Comparison of ENCODE assay signal across 11 mouse cellular contexts in genomic region chr13:116298001-116298400, GRCm38 (mm10). TPM values are rescaled to one million over a fixed set of nuclear protein-coding genes. Genes with fewer than 3 reads are reported as not detected.
DNase-seq lines count a peak whose midpoint lies in the region; ATAC-seq and TF ChIP-seq lines count a peak whose summit lies in the region.
"Had no signal": no experiment of that assay in that cellular context is flagged by ENCODE, and none has a peak within 500 bp of the region (broad histone marks: within the 10 kb centered on the region; RNA-seq: fewer than 3 reads in every experiment).

No protein-coding gene starts in this region.

- no peak for TF ChIP-seq EP300 in stomach, postnatal 0 days (optimal IDR thresholded peaks at IDR 0.05)

- H3K4me1 ChIP-seq in heart, embryonic 16.5 days (ENCODE audit: control insufficient read depth, insufficient read depth, low read length), result peaks cover 6% of the 10 kb centered on the region; the same call in 1 of the 2 replicates
- H3K4me1 ChIP-seq in midbrain, embryonic 14.5 days (ENCODE audit: control insufficient read depth, insufficient read depth, low read length), result no peaks in the 10 kb centered on the region; the same call in 1 of the 2 replicates
- no peaks in the 10 kb centered on the region for H3K4me1 ChIP-seq in midbrain, postnatal 0 days (ENCODE audit: insufficient read depth, low read length)
- H3K4me1 ChIP-seq in limb, embryonic 10.5 days, result peaks cover 28% of the 10 kb centered on the region
- H3K4me1 ChIP-seq in stomach, postnatal 0 days (replicated peaks; ENCODE audit: control insufficient read depth, insufficient read depth), result no peaks in the 10 kb centered on the region; the same call in 1 of the 2 replicates

- WGBS in heart, embryonic 16.5 days, result 15% methylated on average over 8 of the region's 8 CpGs
- 3% methylated on average over 8 of the region's 8 CpGs for WGBS in midbrain, embryonic 14.5 days
- 3% methylated on average over 8 of the region's 8 CpGs for WGBS in midbrain, postnatal 0 days
- 7% methylated on average over 8 of the region's 8 CpGs for WGBS in limb, embryonic 10.5 days
- 30% methylated on average over 8 of the region's 8 CpGs for WGBS in stomach, postnatal 0 days

- no peaks in the 10 kb centered on the region for H3K36me3 ChIP-seq in heart, embryonic 16.5 days (ENCODE audit: control insufficient read depth, insufficient read depth)
- no peaks in the 10 kb centered on the region for H3K36me3 ChIP-seq in midbrain, embryonic 14.5 days (ENCODE audit: control insufficient read depth, insufficient read depth, low read length)
- H3K36me3 ChIP-seq in midbrain, postnatal 0 days (ENCODE audit: insufficient read depth, low read length), result no peaks in the 10 kb centered on the region
- no peaks in the 10 kb centered on the region for H3K36me3 ChIP-seq in limb, embryonic 10.5 days
- no peaks in the 10 kb centered on the region for H3K36me3 ChIP-seq in stomach, postnatal 0 days (ENCODE audit: control insufficient read depth, insufficient read depth, low read length)

- H3K4me3 ChIP-seq in heart, embryonic 16.5 days (ENCODE audit: low read length), result no peak overlapping the region
- H3K4me3 ChIP-seq in midbrain, embryonic 14.5 days (replicated peaks; ENCODE audit: low read depth, low read length), result no peak overlapping the region
- no peak overlapping the region for H3K4me3 ChIP-seq in midbrain, postnatal 0 days (ENCODE audit: low read depth, low read length)
- H3K4me3 ChIP-seq in limb, embryonic 10.5 days, result peak overlapping the region; percentile 37; the same call in 1 of the 2 replicates
- H3K4me3 ChIP-seq in stomach, postnatal 0 days (ENCODE audit: low read depth, low read length), result peak overlapping the region; percentile 6

- DNase-seq in heart, adult 11 months, result no peak
- DNase-seq in midbrain, embryonic 14.5 days, result peak; percentile 39
- no peak for DNase-seq in midbrain, postnatal 0 days (ENCODE audit: low spot score)
- peak; percentile 30 for DNase-seq in limb, embryonic 10.5 days (ENCODE audit: low spot score)
- no peak for DNase-seq in stomach, postnatal 0 days (ENCODE audit: low spot score)
- no peak for DNase-seq in cerebellum, postnatal 4 days (ENCODE audit: low spot score in 2 of 2)
- DNase-seq: cerebellum, adult 9-11 months; gastrocnemius, postnatal 36 days; lung, adult 2 months had no signal

- H3K4me2 ChIP-seq in heart, embryonic 16.5 days (ENCODE audit: low read depth, low read length), result peak overlapping the region; percentile 48; the same call in 1 of the 2 replicates
- H3K4me2 ChIP-seq in midbrain, embryonic 14.5 days (ENCODE audit: low read length), result no peak overlapping the region
- no peak overlapping the region for H3K4me2 ChIP-seq in midbrain, postnatal 0 days (ENCODE audit: low read depth, low read length, poor library complexity, severe bottlenecking)
- peak overlapping the region; percentile 31 for H3K4me2 ChIP-seq in stomach, postnatal 0 days (replicated peaks; ENCODE audit: low read depth)

- ATAC-seq in heart, embryonic 16.5 days (replicated peaks; ENCODE audit: extremely low read depth, insufficient read depth, low FRiP score), result no peak
- ATAC-seq in midbrain, embryonic 14.5 days (ENCODE audit: low FRiP score, low TSS enrichment), result no peak
- no peak for ATAC-seq in midbrain, postnatal 0 days (ENCODE audit: low FRiP score)
- no peak for ATAC-seq in stomach, postnatal 0 days (ENCODE audit: low FRiP score, low TSS enrichment)
- ATAC-seq: inflammation-experienced regulatory T-cells, adult 6 months had no signal

- no peak overlapping the region for H3K9ac ChIP-seq in heart, embryonic 16.5 days (ENCODE audit: low read length)
- no peak overlapping the region for H3K9ac ChIP-seq in midbrain, embryonic 14.5 days (replicated peaks; ENCODE audit: low read length)
- no peak overlapping the region for H3K9ac ChIP-seq in midbrain, postnatal 0 days (replicated peaks; ENCODE audit: low read length, poor library complexity, severe bottlenecking)
- H3K9ac ChIP-seq in stomach, postnatal 0 days (ENCODE audit: low read length), result no peak overlapping the region

- H3K9me3 ChIP-seq in heart, embryonic 16.5 days (replicated peaks; ENCODE audit: control insufficient read depth, low read length), result no peaks in the 10 kb centered on the region
- no peaks in the 10 kb centered on the region for H3K9me3 ChIP-seq in midbrain, embryonic 14.5 days (ENCODE audit: control insufficient read depth, low read length)
- H3K9me3 ChIP-seq in midbrain, postnatal 0 days (ENCODE audit: low read length), result no peaks in the 10 kb centered on the region
- no peaks in the 10 kb centered on the region for H3K9me3 ChIP-seq in limb, embryonic 10.5 days (replicated peaks)
- no peaks in the 10 kb centered on the region for H3K9me3 ChIP-seq in stomach, postnatal 0 days (ENCODE audit: control insufficient read depth, low read length)

- peaks cover 80% of the 10 kb centered on the region for H3K27me3 ChIP-seq in heart, embryonic 16.5 days (ENCODE audit: control insufficient read depth, insufficient read depth, low read length)
- H3K27me3 ChIP-seq in midbrain, embryonic 14.5 days (ENCODE audit: control insufficient read depth, insufficient read depth, low read length), result peaks cover 96% of the 10 kb centered on the region
- H3K27me3 ChIP-seq in midbrain, postnatal 0 days (ENCODE audit: insufficient read depth, low read length), result peaks cover 87% of the 10 kb centered on the region
- peaks cover 100% of the 10 kb centered on the region for H3K27me3 ChIP-seq in limb, embryonic 10.5 days (ENCODE audit: low read depth, poor library complexity, severe bottlenecking)
- H3K27me3 ChIP-seq in stomach, postnatal 0 days (ENCODE audit: control insufficient read depth, insufficient read depth, low read length), result no peaks in the 10 kb centered on the region

- no peak overlapping the region for H3K27ac ChIP-seq in heart, embryonic 16.5 days (ENCODE audit: low read length)
- H3K27ac ChIP-seq in midbrain, embryonic 14.5 days (replicated peaks; ENCODE audit: low read depth, low read length), result no peak overlapping the region
- H3K27ac ChIP-seq in midbrain, postnatal 0 days (ENCODE audit: low read depth, low read length), result no peak overlapping the region
- no peak overlapping the region for H3K27ac ChIP-seq in limb, embryonic 10.5 days
- no peak overlapping the region for H3K27ac ChIP-seq in stomach, postnatal 0 days (replicated peaks)

- no peak for TF ChIP-seq CTCF in midbrain, postnatal 0 days (IDR thresholded peaks at IDR 0.05)
- no peak for TF ChIP-seq CTCF in stomach, postnatal 0 days (IDR thresholded peaks at IDR 0.05; ENCODE audit: low read depth)

RNA-seq across cellular contexts. Expression of gene Isl1, which starts 11.5 kb away (rescaled TPM):
- 2.4 and 2.7 TPM in 2 replicates for polyA plus RNA-seq in heart, embryonic 16.5 days (2015; fragmentation: Nextera tagmentation; extraction: Ambion mirVana)
- 5.4 and 8.1 TPM in 2 replicates for polyA plus RNA-seq in midbrain, embryonic 14.5 days (2014; fragmentation: Nextera tagmentation; extraction: Ambion mirVana)
- total RNA-seq in midbrain, postnatal 0 days (2014; rRNA removed), result 6.8 and 12.3 TPM in 2 replicates
- polyA plus RNA-seq in midbrain, postnatal 0 days (2015; fragmentation: Nextera tagmentation; extraction: Ambion mirVana), result 13.2 and 25.8 TPM in 2 replicates
- polyA plus RNA-seq in limb, embryonic 10.5 days (2016; fragmentation: Nextera tagmentation; extraction: Ambion mirVana), result 11.4 and 13.3 TPM in 2 replicates
- polyA plus RNA-seq in stomach, postnatal 0 days (2015; fragmentation: Nextera tagmentation; extraction: Ambion mirVana), result 18.0 and 19.0 TPM in 2 replicates
- polyA plus RNA-seq: inflammation-experienced regulatory T-cells, adult 6 months had no signal

Comparison
In these comparisons a context has a peak if more than half of its experiments do, and no peak if none do; other contexts are left out.
1. DNase-seq: peak in midbrain, embryonic 14.5 days (single experiment) and limb, embryonic 10.5 days (single experiment); none in heart, adult 11 months (single experiment), midbrain, postnatal 0 days (single experiment), stomach, postnatal 0 days (single experiment) and cerebellum, postnatal 4 days (0 of 2).
2. H3K4me2 ChIP-seq: peak in heart, embryonic 16.5 days (single experiment) and stomach, postnatal 0 days (single experiment); none in midbrain, embryonic 14.5 days (single experiment) and midbrain, postnatal 0 days (single experiment).
3. H3K4me3 ChIP-seq: peak in limb, embryonic 10.5 days (single experiment) and stomach, postnatal 0 days (single experiment); none in heart, embryonic 16.5 days (single experiment), midbrain, embryonic 14.5 days (single experiment) and midbrain, postnatal 0 days (single experiment).